Mouse (Mus musculus) urinary bladder, postnatal 4 days (tissue): ENCODE measurements around the gene Krtap3-2.
"Not testable (repeated sequence)": the region's sequence is repeated elsewhere in the genome, so short reads cannot be mapped to it uniquely, and the experiment has no call there.

Experiments used
- DNase-seq, 2 experiments: peaks; one replicate each; pipeline ENCODE4 v3.0.0; 2021 to 2022; ENCODE audit warnings: low spot score in 2 of 2

The Krtap3-2 gene

GRCm38 (mm10) chr11:99556753-99557152 is at the start of gene Krtap3-2:
TSS of gene Krtap3-2 (minus strand) at chr11:99556853.
- DNase-seq, result no peak

- DNase-seq, result not testable (repeated sequence)
Measured at GRCm38 (mm10) chr11:99603208-99603607, 46.6 kb upstream of the Krtap3-2 start, which contains the start of gene Gm11938. TSS of gene Gm11938 (minus strand) at chr11:99603308.

GRCm38 (mm10) chr11:99597742-99598141 is 41.1 kb upstream of the Krtap3-2 start, which contains the start of gene Krtap9-3:
TSS of gene Krtap9-3 (minus strand) at chr11:99598105.
- not testable (repeated sequence) for DNase-seq

GRCm38 (mm10) chr11:99590981-99591380 is 34.3 kb upstream of the Krtap3-2 start, which contains the start of gene Krtap1-3:
TSS of gene Krtap1-3 (minus strand) at chr11:99591339.
- no peak for DNase-seq

GRCm38 (mm10) chr11:99585096-99585495 is 28.4 kb upstream of the Krtap3-2 start:
- no peak for DNase-seq

- DNase-seq, result no peak
Measured at GRCm38 (mm10) chr11:99583245-99583704, 26.6 kb upstream of the Krtap3-2 start, which contains the start of gene Krtap1-4. TSS of gene Krtap1-4 (minus strand) at chr11:99583654.

GRCm38 (mm10) chr11:99581564-99581963 is 24.9 kb upstream of the Krtap3-2 start:
- DNase-seq, result no peak

- DNase-seq, result no peak
Measured at GRCm38 (mm10) chr11:99581051-99581450, 24.4 kb upstream of the Krtap3-2 start.

GRCm38 (mm10) chr11:99580636-99581035 is 24.0 kb upstream of the Krtap3-2 start, which contains the start of gene Krtap1-5:
TSS of gene Krtap1-5 (minus strand) at chr11:99581016.
- no peak for DNase-seq

- peak; percentile 57 to 84 for DNase-seq
Measured at GRCm38 (mm10) chr11:99574106-99574505, 17.5 kb upstream of the Krtap3-2 start.

GRCm38 (mm10) chr11:99573164-99573563 is 16.5 kb upstream of the Krtap3-2 start:
- DNase-seq, result no peak

- no peak for DNase-seq
Measured at GRCm38 (mm10) chr11:99566530-99566929, 9.9 kb upstream of the Krtap3-2 start, which contains the start of gene Krtap3-1. TSS of gene Krtap3-1 (minus strand) at chr11:99566630.

GRCm38 (mm10) chr11:99562580-99562979 is 5.9 kb upstream of the Krtap3-2 start:
- no peak for DNase-seq

- DNase-seq, result no peak
Measured at GRCm38 (mm10) chr11:99559366-99559765, 2.7 kb upstream of the Krtap3-2 start, which contains the start of gene Gm11939. TSS of gene Gm11939 (minus strand) at chr11:99559466.

GRCm38 (mm10) chr11:99557976-99558745 is 1.5 kb upstream of the Krtap3-2 start:
- no peak for DNase-seq

- DNase-seq, result no peak
Measured at GRCm38 (mm10) chr11:99556195-99556594, 458 bp downstream of the Krtap3-2 start.

- no peak for DNase-seq
Measured at GRCm38 (mm10) chr11:99550765-99551164, 5.9 kb downstream of the Krtap3-2 start, which contains the start of gene Krtap3-3. TSS of gene Krtap3-3 (minus strand) at chr11:99550865.

GRCm38 (mm10) chr11:99547892-99548291 is 8.8 kb downstream of the Krtap3-2 start:
- DNase-seq, result no peak

GRCm38 (mm10) chr11:99539721-99540120 is 16.9 kb downstream of the Krtap3-2 start:
- DNase-seq, result peak in 1 of 2 experiments; percentile 27

- no peak for DNase-seq
Measured at GRCm38 (mm10) chr11:99521288-99521860, 35.3 kb downstream of the Krtap3-2 start, which contains the start of gene Krt39. TSS of gene Krt39 (minus strand) at chr11:99521338.

GRCm38 (mm10) chr11:99514098-99514497 is 42.6 kb downstream of the Krtap3-2 start:
- no peak for DNase-seq
